Mouse (Mus musculus): ENCODE results near the gene Smad9. TPM values are rescaled to one million over a fixed set of nuclear protein-coding genes. Genes with fewer than 3 reads are reported as not detected.

Smad9 gene
- polyA plus RNA-seq, 1 experiment from 2014 or later = 0.19 TPM

GRCm38 (mm10) chr3:54814622-54815021 is 59.2 kb downstream of the Smad9 start:
- Histone ChIP-seq H3K4me1 (no peaks in the 10 kb centered on the region), H3K4me2 (no peak overlapping the region), H3K36me3 (no peaks in the 10 kb centered on the region), H3K9ac (no peak overlapping the region), H3K4me3 (no peak overlapping the region), H3K9me3 (replicated peaks) (no peaks in the 10 kb centered on the region), H3K27me3 (replicated peaks) (no peaks in the 10 kb centered on the region; the same call in 1 of the 2 replicates), H3K27ac (no peak overlapping the region)
- no peak for ATAC-seq
- WGBS (ENCODE audit: insufficient replicate concordance) = 39% methylated on average over 6 of the region's 6 CpGs

GRCm38 (mm10) chr3:54815292-54815691 is 59.9 kb downstream of the Smad9 start:
- Histone ChIP-seq H3K4me2 (no peak overlapping the region), H3K9me3 (replicated peaks) (no peaks in the 10 kb centered on the region), H3K27me3 (replicated peaks) (no peaks in the 10 kb centered on the region; the same call in 1 of the 2 replicates), H3K4me3 (no peak overlapping the region), H3K36me3 (no peaks in the 10 kb centered on the region), H3K27ac (no peak overlapping the region), H3K9ac (no peak overlapping the region), H3K4me1 (no peaks in the 10 kb centered on the region)
- no peak for ATAC-seq
- 21% methylated on average over 3 of the region's 3 CpGs for WGBS (ENCODE audit: insufficient replicate concordance)

- no peaks in the 10 kb centered on the region for H3K4me1 ChIP-seq
- no peak overlapping the region for H3K9ac ChIP-seq
- H3K4me3 ChIP-seq = no peak overlapping the region
- H3K27me3 ChIP-seq (replicated peaks) = no peaks in the 10 kb centered on the region
- H3K27ac ChIP-seq = no peak overlapping the region
- no peaks in the 10 kb centered on the region for H3K36me3 ChIP-seq
- WGBS (ENCODE audit: insufficient replicate concordance) = 66% methylated on average over 5 of the region's 5 CpGs
- H3K4me2 ChIP-seq = no peak overlapping the region
- no peaks in the 10 kb centered on the region for H3K9me3 ChIP-seq (replicated peaks)
- no peak for ATAC-seq
These were observed 67.1 kb downstream of the Smad9 start for GRCm38 (mm10) chr3:54822526-54822925.

- WGBS (ENCODE audit: insufficient replicate concordance) = 77% methylated on average over 3 of the region's 3 CpGs
- no peaks in the 10 kb centered on the region for H3K27me3 ChIP-seq (replicated peaks)
- no peaks in the 10 kb centered on the region for H3K36me3 ChIP-seq
- no peak overlapping the region for H3K27ac ChIP-seq
- no peaks in the 10 kb centered on the region for H3K9me3 ChIP-seq (replicated peaks)
- H3K9ac ChIP-seq = no peak overlapping the region
- no peak for ATAC-seq
- no peak overlapping the region for H3K4me2 ChIP-seq
- H3K4me3 ChIP-seq = no peak overlapping the region
- H3K4me1 ChIP-seq = no peaks in the 10 kb centered on the region
These were observed 77.1 kb downstream of the Smad9 start for GRCm38 (mm10) chr3:54832491-54832890.

- H3K27me3 ChIP-seq (replicated peaks) = no peaks in the 10 kb centered on the region
- H3K4me2 ChIP-seq = no peak overlapping the region
- no peak overlapping the region for H3K27ac ChIP-seq
- no peaks in the 10 kb centered on the region for H3K9me3 ChIP-seq (replicated peaks)
- no peaks in the 10 kb centered on the region for H3K36me3 ChIP-seq
- H3K9ac ChIP-seq = no peak overlapping the region
- no peak for ATAC-seq
- no peak overlapping the region for H3K4me3 ChIP-seq
- H3K4me1 ChIP-seq = no peaks in the 10 kb centered on the region
- 64% methylated on average over 2 of the region's 2 CpGs for WGBS (ENCODE audit: insufficient replicate concordance)
These were observed 80.0 kb downstream of the Smad9 start for GRCm38 (mm10) chr3:54835421-54835820.

Other genes with a start within 250 kb of the Smad9 start
- gene Supt20, start 62.8 kb upstream of the Smad9 start, polyA plus RNA-seq (2016; fragmentation: Nextera tagmentation; extraction: Ambion mirVana) = 49.8 and 50.0 TPM in 2 replicates
- not detected in 2 replicates for gene Gm21958, start 41.2 kb upstream of the Smad9 start, polyA plus RNA-seq (2016; fragmentation: Nextera tagmentation; extraction: Ambion mirVana)
- 124 and 125 TPM in 2 replicates for gene Exosc8, start 20.2 kb upstream of the Smad9 start, polyA plus RNA-seq (2016; fragmentation: Nextera tagmentation; extraction: Ambion mirVana)
- 31.2 and 33.7 TPM in 2 replicates for gene Alg5, start 20.0 kb upstream of the Smad9 start, polyA plus RNA-seq (2016; fragmentation: Nextera tagmentation; extraction: Ambion mirVana)
- gene Rfxap, start 52.2 kb downstream of the Smad9 start, polyA plus RNA-seq (2016; fragmentation: Nextera tagmentation; extraction: Ambion mirVana) = 38.7 and 39.3 TPM in 2 replicates
- gene Sertm1, start 160.3 kb downstream of the Smad9 start, polyA plus RNA-seq (2016; fragmentation: Nextera tagmentation; extraction: Ambion mirVana) = 0.50 and 0.99 TPM in 2 replicates

Data from liver, embryonic 12.5 days (tissue).